Mouse (Mus musculus) embryonic facial prominence, embryonic 15.5 days (tissue): ENCODE measurements at regions not wholly inside any gene's neighbourhood (a gene's known extent, or its start where the extent isn't known, plus 50 kb on each side); places are given as distances from the start of the nearest gene placed in this dataset.

Source experiments
- ATAC-seq: fragments of 200-750 bp; cut with Nextera tagmentation; 2 replicates; pipeline ENCODE4 v1.8.0; 2017; ENCODE audit warnings: low read depth, moderate TSS enrichment; ENCODE audit not compliant: insufficient number of reproducible peaks, low FRiP score, low TSS enrichment
- H3K27ac ChIP-seq: fragments of 300-500 bp; sonication (generic); replicated peaks from 2 replicates; pipeline ENCODE4 v1.5.1; 2015; ENCODE audit warnings: mild to moderate bottlenecking, inconsistent platforms
- H3K27me3 ChIP-seq: fragments of 300-500 bp; sonication (generic); 2 replicates; pipeline ENCODE4 v1.6.1; 2015; ENCODE audit warnings: inconsistent platforms
- H3K36me3 ChIP-seq: fragments of 300-500 bp; sonication (generic); 2 replicates; pipeline ENCODE4 v1.6.1; 2015; ENCODE audit warnings: mild to moderate bottlenecking, inconsistent platforms
- H3K4me1 ChIP-seq: fragments of 300-500 bp; sonication (generic); 2 replicates; pipeline ENCODE4 v1.6.1; 2015; ENCODE audit warnings: inconsistent platforms
- H3K4me2 ChIP-seq: fragments of 300-500 bp; sonication (generic); replicated peaks from 2 replicates; pipeline ENCODE4 v1.6.1; 2015; ENCODE audit warnings: mild to moderate bottlenecking, inconsistent platforms
- H3K4me3 ChIP-seq: fragments of 300-500 bp; sonication (generic); replicated peaks from 2 replicates; pipeline ENCODE4 v1.5.1; 2015; ENCODE audit warnings: mild to moderate bottlenecking, inconsistent platforms
- H3K9ac ChIP-seq: fragments of 300-500 bp; sonication (generic); 2 replicates; pipeline ENCODE4 v1.6.1; 2015; ENCODE audit warnings: inconsistent platforms
- H3K9me3 ChIP-seq: fragments of 300-500 bp; sonication (generic); replicated peaks from 2 replicates; pipeline ENCODE4 v1.6.1; 2016; ENCODE audit warnings: inconsistent platforms
- whole genome bisulfite sequencing: fragments of 180-500 bp; shearing (Covaris S2); methylation state at CpG from one replicate; pipeline ENCODE4 v1.1.7; 2015; 5-methylcytosine and 5-hydroxymethylcytosine counted together

DNA sequence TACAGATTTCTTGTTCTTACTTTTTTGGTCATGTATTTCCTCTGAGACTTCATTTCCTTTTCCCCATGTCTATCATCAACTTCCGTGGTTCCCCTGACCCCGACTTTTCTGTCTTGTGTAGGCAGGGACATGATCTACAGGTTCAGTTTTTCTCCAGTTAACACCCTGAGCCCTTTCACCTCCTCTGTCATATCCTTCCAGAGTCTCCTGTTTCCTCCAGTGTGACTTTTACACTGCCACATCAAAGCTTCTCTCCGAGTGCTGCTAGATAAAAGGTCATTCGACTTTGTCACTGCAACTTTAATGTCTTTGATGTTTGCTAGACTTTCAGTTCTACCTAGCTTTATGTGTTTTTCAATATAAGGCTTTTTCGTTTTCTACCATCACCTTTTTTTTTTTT is 72.5 kb downstream of the Phlda1 start:
- no peaks in the 10 kb centered on the region for H3K9me3 ChIP-seq
- peaks cover 9% of the 10 kb centered on the region; the same call in 1 of the 2 replicates for H3K4me1 ChIP-seq
- no peak overlapping the region for H3K4me2 ChIP-seq
- no peak overlapping the region for H3K4me3 ChIP-seq
- H3K27me3 ChIP-seq = no peaks in the 10 kb centered on the region
- no peaks in the 10 kb centered on the region for H3K36me3 ChIP-seq
- H3K9ac ChIP-seq = no peak overlapping the region
- H3K27ac ChIP-seq = no peak overlapping the region
- WGBS = 64% methylated on average over 5 of the region's 5 CpGs
- no peak for ATAC-seq

DNA sequence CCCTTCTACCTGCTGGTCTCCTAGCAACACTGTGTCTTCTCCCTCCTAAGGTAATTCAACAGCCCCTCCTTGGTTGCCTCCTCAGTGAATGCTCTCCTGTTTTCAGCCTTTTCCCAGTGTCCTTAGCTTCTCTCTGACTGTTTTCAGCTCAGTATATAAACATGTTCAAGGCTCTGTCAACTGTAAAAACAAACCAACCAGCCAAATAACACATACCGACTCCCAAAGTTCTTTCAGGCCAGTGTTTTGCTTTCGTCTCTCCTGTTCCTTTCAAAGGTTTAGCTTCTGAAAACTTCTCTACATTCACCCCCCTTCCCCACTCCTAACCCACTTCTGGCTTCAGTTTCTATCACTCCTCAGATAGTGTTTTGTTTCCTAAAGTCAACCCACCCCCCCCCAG is 73.4 kb downstream of the Phlda1 start:
- no peak for ATAC-seq
- 54% methylated on average over 2 of the region's 2 CpGs for WGBS

DNA sequence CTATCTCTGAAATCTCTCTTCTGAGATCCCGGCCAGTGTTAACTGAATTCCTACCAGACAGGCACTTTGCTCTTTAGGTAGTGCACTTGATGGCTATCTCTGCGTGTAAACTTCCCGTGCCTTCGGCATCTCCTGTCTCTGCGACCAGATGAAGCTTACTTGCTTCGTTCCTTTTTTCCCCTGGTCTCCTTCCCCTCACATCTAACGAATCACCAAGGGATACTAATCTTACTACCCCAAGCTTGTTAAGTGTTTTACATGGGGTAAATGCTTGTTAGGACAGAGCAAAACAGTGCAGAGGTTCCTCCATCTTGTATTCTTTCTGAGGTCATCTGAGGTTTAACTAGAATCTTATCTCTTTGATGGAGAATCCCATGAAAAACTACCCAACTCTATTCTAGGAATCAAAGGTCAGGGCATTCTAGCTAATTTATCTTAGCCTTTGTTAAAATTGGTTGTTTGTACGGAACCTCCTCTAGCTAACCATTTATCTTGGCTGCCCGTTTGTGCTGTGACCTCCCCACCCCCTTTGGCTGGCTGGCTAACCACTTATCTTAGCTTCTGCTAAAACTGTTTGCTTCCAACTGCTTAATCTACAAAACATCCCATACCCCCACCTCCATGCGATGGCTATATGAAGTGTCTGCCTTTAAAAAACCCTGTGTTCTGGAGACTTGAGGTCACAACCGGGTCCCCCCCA is 74.5 kb downstream of the Phlda1 start:
- no peak overlapping the region for H3K27ac ChIP-seq
- WGBS = 79% methylated on average over 11 of the region's 11 CpGs
- H3K4me3 ChIP-seq = no peak overlapping the region
- H3K27me3 ChIP-seq = no peaks in the 10 kb centered on the region
- no peaks in the 10 kb centered on the region for H3K36me3 ChIP-seq
- no peak overlapping the region for H3K9ac ChIP-seq
- peaks cover 6% of the 10 kb centered on the region; the same call in 1 of the 2 replicates for H3K4me1 ChIP-seq
- H3K9me3 ChIP-seq = no peaks in the 10 kb centered on the region
- no peak overlapping the region for H3K4me2 ChIP-seq
- no peak for ATAC-seq

More for the DNA sequence above, 73.4 kb downstream of the Phlda1 start:
- Histone ChIP-seq H3K4me2 (no peak overlapping the region), H3K9me3 (no peaks in the 10 kb centered on the region), H3K27ac (no peak overlapping the region), H3K4me3 (no peak overlapping the region), H3K9ac (no peak overlapping the region), H3K36me3 (no peaks in the 10 kb centered on the region), H3K27me3 (no peaks in the 10 kb centered on the region), H3K4me1 (peaks cover 9% of the 10 kb centered on the region; the same call in 1 of the 2 replicates)

DNA sequence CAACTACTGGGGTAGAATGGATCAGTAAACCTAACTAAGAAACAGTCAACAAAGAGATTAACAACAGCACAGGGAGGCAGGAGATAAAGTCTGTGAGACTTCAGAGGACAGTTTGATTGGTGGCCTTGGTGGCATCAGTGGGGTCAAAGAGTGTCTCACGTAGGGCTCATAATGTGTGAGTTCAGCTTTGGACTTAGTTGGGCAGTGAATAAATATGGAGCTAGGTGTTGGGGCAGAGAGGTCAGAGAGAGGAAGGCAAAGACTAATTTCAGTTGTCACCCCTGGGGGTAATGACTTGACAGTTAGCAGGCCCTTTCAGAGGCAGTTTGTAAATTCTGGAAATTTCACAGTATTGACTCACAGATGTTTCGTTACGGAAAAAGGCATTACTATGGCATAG is 75.8 kb downstream of the Phlda1 start:
- 90% methylated on average over 3 of the region's 3 CpGs for WGBS
- no peaks in the 10 kb centered on the region for H3K4me1 ChIP-seq
- no peaks in the 10 kb centered on the region for H3K36me3 ChIP-seq
- ATAC-seq = no peak
- no peak overlapping the region for H3K27ac ChIP-seq
- no peak overlapping the region for H3K4me3 ChIP-seq
- H3K27me3 ChIP-seq = no peaks in the 10 kb centered on the region
- no peak overlapping the region for H3K9ac ChIP-seq
- no peaks in the 10 kb centered on the region for H3K9me3 ChIP-seq
- no peak overlapping the region for H3K4me2 ChIP-seq

DNA sequence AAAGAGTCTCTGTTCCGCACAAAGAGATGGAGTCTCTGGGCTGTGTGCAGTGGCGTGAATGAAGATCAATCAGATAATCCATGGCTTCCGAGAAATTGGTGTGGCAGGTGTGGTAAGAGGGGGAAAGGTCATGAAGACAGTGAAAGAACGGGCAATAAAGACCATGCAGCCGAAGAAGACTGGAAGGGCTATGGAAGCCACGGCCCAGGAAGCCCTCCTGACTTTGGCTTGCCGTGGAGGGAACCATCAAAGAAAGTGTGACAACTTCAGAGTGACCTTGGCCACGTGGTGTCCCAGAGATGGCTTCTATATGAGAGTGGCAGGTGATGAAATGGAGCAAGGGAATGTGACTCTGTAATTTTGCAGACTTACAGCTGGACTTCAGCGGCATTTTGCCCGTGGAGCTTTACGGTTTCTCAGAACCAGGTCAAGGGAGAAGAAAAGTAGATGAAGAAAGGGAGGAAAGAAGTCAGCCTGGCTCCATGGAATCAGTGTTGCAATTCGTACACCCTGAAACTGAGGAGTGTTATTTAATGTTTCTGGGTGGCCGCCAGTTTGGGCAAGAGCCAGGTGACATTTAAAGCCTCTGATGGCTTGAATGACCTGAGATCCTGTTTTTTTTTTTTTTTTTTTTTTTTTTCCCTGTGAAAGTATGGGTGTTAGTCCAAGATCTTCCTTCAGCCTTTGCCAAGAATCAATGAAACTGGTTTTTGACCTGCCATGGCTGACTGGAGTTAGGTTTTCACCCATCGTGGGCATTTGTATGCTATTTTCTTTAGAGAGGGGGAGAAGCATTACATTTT is 76.4 kb downstream of the Phlda1 start:
- Histone ChIP-seq H3K27ac (no peak overlapping the region), H3K9ac (no peak overlapping the region), H3K9me3 (no peaks in the 10 kb centered on the region), H3K4me1 (no peaks in the 10 kb centered on the region), H3K4me2 (no peak overlapping the region), H3K27me3 (no peaks in the 10 kb centered on the region), H3K4me3 (no peak overlapping the region), H3K36me3 (no peaks in the 10 kb centered on the region)
- no peak for ATAC-seq
- 75% methylated on average over 14 of the region's 14 CpGs for WGBS

DNA sequence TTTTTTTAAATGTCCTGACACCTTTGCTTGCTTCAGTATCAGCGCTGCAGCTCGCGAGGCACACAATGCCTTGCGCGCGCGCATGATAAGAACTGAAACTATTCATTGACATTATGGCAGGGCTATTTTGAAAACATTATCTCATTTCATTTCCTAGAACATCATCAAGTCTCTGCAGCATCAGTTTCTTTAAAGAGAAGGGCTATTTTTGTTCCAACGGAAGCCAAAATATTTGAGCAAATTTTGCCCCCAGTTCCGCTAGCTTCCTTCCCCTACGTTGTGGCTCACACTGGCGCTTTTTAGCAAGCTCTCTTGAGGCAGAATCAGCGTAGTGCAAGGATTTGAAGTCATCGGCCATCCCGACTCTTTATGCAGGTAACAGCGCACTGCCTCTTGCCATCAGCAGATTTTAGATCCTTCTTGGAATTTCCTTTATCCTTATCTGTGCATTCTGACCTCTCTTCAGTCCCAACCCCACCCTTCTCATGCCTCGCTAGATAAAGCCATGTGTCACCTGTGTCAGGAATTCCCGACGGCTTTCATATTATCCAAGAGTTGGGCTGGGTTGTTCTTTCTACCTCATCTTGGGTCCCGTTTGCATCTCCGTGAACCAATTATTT is 77.1 kb downstream of the Phlda1 start:
- Histone ChIP-seq H3K4me2 (no peak overlapping the region), H3K9me3 (no peaks in the 10 kb centered on the region), H3K27me3 (no peaks in the 10 kb centered on the region), H3K9ac (no peak overlapping the region), H3K36me3 (no peaks in the 10 kb centered on the region), H3K27ac (no peak overlapping the region), H3K4me3 (no peak overlapping the region), H3K4me1 (no peaks in the 10 kb centered on the region)
- 85% methylated on average over 20 of the region's 20 CpGs for WGBS
- no peak for ATAC-seq

DNA sequence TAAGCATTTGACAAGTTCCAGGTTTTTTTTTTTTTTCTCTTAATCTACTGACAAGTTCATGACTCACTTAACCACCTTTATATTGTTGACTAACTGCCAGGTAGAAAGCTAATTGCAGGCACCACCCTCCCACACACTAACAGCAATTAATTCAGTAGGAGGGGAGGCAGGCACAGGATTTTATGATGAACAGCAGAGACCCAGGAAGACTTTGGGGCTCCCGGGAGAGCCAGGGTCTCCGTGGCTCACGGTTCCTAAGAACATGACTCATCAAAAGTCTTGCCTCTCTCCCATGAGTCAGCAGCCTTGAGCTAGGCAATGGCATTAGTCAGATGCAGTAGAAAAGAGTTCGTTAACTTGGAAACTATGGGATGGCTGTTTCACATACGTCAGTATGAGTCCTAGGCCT is 77.7 kb downstream of the Phlda1 start:
- Histone ChIP-seq H3K9ac (no peak overlapping the region), H3K4me1 (no peaks in the 10 kb centered on the region), H3K27ac (no peak overlapping the region), H3K4me3 (no peak overlapping the region), H3K36me3 (no peaks in the 10 kb centered on the region), H3K27me3 (no peaks in the 10 kb centered on the region), H3K4me2 (no peak overlapping the region), H3K9me3 (no peaks in the 10 kb centered on the region)
- no peak for ATAC-seq
- WGBS = 83% methylated on average over 5 of the region's 5 CpGs

DNA sequence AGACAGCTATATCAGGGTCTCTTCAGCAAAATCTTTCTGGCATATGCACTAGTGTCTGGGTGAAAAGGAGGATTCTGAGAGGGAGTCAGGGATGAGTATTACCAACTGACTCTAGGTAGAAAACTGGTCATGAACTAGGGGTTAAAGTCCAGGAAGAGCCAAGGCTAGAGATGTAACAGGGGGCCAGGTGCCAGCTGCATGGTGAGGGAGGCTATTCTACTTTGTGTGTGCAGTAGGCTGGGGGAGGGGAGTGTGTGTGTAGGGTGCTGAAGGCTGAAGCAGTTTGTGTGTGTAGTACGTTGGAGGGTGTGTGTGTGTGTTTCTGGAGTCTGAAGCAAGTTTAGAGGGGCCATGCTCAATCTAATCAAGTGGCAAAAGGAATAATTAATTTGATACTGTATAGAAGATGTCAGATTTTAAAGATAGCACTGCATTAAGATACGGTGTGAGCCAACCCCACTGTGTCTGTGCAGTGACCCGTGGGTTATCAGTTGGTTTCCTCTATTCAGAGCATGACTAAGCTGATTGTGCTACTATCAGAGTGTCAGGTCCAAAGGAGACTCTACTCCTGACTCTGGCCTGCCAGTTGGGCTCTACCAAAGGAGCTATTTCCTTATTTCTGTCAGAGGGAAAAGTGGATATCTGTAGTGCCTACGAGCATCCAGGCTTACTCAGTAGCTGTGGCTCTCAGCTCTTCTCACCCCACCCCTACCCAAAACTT is 82.0 kb downstream of the Phlda1 start:
- H3K36me3 ChIP-seq = no peaks in the 10 kb centered on the region
- 61% methylated on average over 4 of the region's 4 CpGs for WGBS
- ATAC-seq = no peak
- H3K9ac ChIP-seq = no peak overlapping the region
- no peak overlapping the region for H3K27ac ChIP-seq
- no peaks in the 10 kb centered on the region for H3K9me3 ChIP-seq
- no peaks in the 10 kb centered on the region for H3K4me1 ChIP-seq
- H3K4me2 ChIP-seq = no peak overlapping the region
- H3K27me3 ChIP-seq = no peaks in the 10 kb centered on the region
- no peak overlapping the region for H3K4me3 ChIP-seq

DNA sequence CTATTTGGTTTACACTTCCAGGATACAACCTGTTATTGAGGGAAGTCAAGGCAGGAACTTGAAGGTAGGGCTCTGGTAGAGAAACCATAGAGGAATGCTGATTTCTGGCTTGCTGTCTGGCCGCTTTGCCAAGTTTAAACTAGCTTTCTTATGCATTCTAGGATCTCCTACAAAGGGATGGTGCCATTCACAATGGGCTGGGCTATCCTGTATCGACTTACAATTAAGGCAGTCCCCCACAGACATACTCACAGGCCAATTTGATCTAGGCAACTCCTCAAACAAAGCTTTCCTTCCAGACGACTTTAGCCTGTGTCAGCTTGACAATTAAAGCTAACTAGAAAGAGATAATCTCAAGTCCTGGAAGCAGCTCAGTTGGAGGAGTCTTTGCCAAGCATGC is 83.1 kb downstream of the Phlda1 start:
- Histone ChIP-seq H3K9me3 (no peaks in the 10 kb centered on the region), H3K4me3 (no peak overlapping the region), H3K9ac (no peak overlapping the region), H3K27me3 (no peaks in the 10 kb centered on the region), H3K4me1 (no peaks in the 10 kb centered on the region), H3K36me3 (no peaks in the 10 kb centered on the region), H3K27ac (no peak overlapping the region), H3K4me2 (no peak overlapping the region)
- 63% methylated on average over 3 of the region's 3 CpGs for WGBS
- no peak for ATAC-seq

DNA sequence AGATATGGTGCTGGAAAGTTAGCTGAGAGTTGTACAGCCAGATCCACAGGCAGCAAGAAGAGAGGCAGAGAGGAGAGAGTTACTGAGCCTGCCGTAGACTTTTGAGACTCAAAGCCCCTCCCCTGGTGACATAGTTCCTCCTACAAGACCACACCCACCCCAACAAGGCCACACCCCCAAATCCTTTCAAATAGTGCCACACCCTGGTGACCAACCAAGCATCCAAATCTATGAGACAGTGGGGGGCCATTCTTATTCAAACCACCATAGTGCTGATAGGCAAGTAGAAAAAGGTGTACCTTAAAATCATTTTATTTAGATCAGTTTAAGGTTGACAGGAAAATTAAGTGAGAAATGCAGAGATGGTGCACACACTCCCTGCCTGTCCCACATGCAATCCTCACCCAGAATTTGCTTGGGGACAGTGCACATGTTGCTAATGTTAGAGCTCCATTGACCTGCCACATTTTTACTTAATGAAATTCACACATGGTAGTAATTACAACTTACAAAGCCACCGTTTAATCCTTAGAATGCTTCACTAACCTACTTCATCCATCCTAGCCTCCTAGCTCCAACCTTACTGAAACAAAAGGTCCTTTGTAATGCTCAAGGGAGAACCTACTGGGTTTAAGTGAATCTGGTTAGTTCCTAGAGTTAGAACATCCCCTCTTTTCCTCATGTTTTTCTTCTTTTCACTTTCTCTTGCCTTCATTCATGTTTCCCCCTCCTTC is 86.5 kb downstream of the Phlda1 start:
- Histone ChIP-seq H3K27me3 (no peaks in the 10 kb centered on the region), H3K27ac (no peak overlapping the region), H3K4me1 (no peaks in the 10 kb centered on the region), H3K9ac (no peak overlapping the region), H3K4me2 (no peak overlapping the region), H3K36me3 (no peaks in the 10 kb centered on the region), H3K9me3 (no peaks in the 10 kb centered on the region), H3K4me3 (no peak overlapping the region)
- 46% methylated on average over 2 of the region's 2 CpGs for WGBS
- ATAC-seq = no peak
